Mouse (Mus musculus): ENCODE measurements around the gene Arhgap42.

GRCm38 (mm10) chr9:9263543-9263942 lies 24.6 kb upstream of the Arhgap42 start:
- TF ChIP-seq ZNF384 (IDR thresholded peaks at IDR 0.05; ENCODE audit: low read depth, low read length) (no peak), CHD2 (IDR thresholded peaks at IDR 0.05; ENCODE audit: low read depth, low read length) (no peak), ZC3H11A (IDR thresholded peaks at IDR 0.05; ENCODE audit: borderline replicate concordance, low read depth, low read length) (no peak), MAFK (IDR thresholded peaks at IDR 0.05; ENCODE audit: insufficient read depth, low read depth, low read length) (no peak)
